Mouse (Mus musculus) CH12.LX (cell line): ENCODE data around the gene Cops4. TPM values are rescaled to one million over a fixed set of nuclear protein-coding genes. Genes with fewer than 3 reads are reported as not detected.

ENCODE experiments used
- DNase-seq: peaks from one replicate; pipeline ENCODE4 v3.0.0-alpha.2; 2013; ENCODE audit errors: extremely low read depth
- H3K27ac ChIP-seq: 2 replicates; pipeline ENCODE4 v1.5.1; 2012; ENCODE audit warnings: low read depth, mild to moderate bottlenecking, control low read depth, moderate library complexity; ENCODE audit not compliant: insufficient read depth
- H3K27me3 ChIP-seq: replicated peaks from 2 replicates; pipeline ENCODE3; 2012; ENCODE audit warnings: inconsistent platforms
- H3K36me3 ChIP-seq, 2 experiments: replicated peaks in 1 of 2; 2 replicates each; pipeline versions ENCODE3 to v1.6.1; 2012; ENCODE audit warnings: inconsistent platforms in 1 of 2, low read length in 1 of 2, mild to moderate bottlenecking in 1 of 2, mixed read lengths in 1 of 2, moderate library complexity in 1 of 2; ENCODE audit not compliant: control insufficient read depth in 1 of 2, insufficient read depth in 1 of 2
- H3K4me1 ChIP-seq, 2 experiments: 2 replicates each; pipeline ENCODE4 v1.6.1; 2012; ENCODE audit warnings: inconsistent platforms in 1 of 2, moderate library complexity in 1 of 2; ENCODE audit not compliant: insufficient read depth in 2 of 2, control insufficient read depth in 1 of 2
- H3K4me2 ChIP-seq: 2 replicates; pipeline ENCODE4 v1.6.1; 2012; ENCODE audit warnings: low read depth, mild to moderate bottlenecking, control low read depth; ENCODE audit not compliant: poor library complexity, insufficient read depth, severe bottlenecking
- H3K4me3 ChIP-seq, 3 experiments: fragments of 150-350 bp in 1 of 3; sonication (generic) in 1 of 3; replicated peaks in 1 of 3; 2 replicates each; pipeline versions ENCODE3 to v1.5.1; 2011 to 2012; ENCODE audit warnings: low read depth in 2 of 3, low read length in 2 of 3, mild to moderate bottlenecking in 2 of 3, moderate library complexity in 2 of 3, control low read depth in 1 of 3, improper control_type of control experiment in 1 of 3, inconsistent platforms in 1 of 3, mixed read lengths in 1 of 3; ENCODE audit not compliant: poor library complexity in 1 of 3
- H3K79me2 ChIP-seq: replicated peaks from 2 replicates; pipeline ENCODE4 v1.6.1; 2012; ENCODE audit warnings: mild to moderate bottlenecking, moderate library complexity; ENCODE audit not compliant: control insufficient read depth, poor library complexity, insufficient read depth, severe bottlenecking; ENCODE audit errors: extremely low read depth
- H3K9ac ChIP-seq: 2 replicates; pipeline ENCODE4 v1.6.1; 2012; ENCODE audit warnings: low read depth, mild to moderate bottlenecking, control low read depth, moderate library complexity; ENCODE audit not compliant: insufficient read depth
- H3K9me3 ChIP-seq: replicated peaks from 2 replicates; pipeline ENCODE3; 2012; ENCODE audit warnings: low read length, inconsistent platforms, mixed read lengths
- CHD1 ChIP-seq: IDR thresholded peaks from 2 replicates; pipeline ENCODE4 v1.6.1; 2012; ENCODE audit warnings: low read depth, low read length, improper control_type of control experiment, inconsistent platforms
- CHD2 ChIP-seq: IDR thresholded peaks from 2 replicates; pipeline ENCODE4 v1.6.1; 2011; ENCODE audit warnings: low read length, improper control_type of control experiment
- E2F4 ChIP-seq: IDR thresholded peaks from 2 replicates; pipeline ENCODE4 v1.6.1; 2011; ENCODE audit warnings: low read depth, low read length, improper control_type of control experiment; ENCODE audit not compliant: insufficient replicate concordance
- ETS1 ChIP-seq: conservative IDR thresholded peaks from 2 replicates; pipeline ENCODE4 v1.6.1; 2012; ENCODE audit warnings: low read depth, mild to moderate bottlenecking, inconsistent platforms, low read length, improper control_type of control experiment, moderate library complexity
- GABPA ChIP-seq: IDR thresholded peaks from 2 replicates; pipeline ENCODE4 v1.6.1; 2012; ENCODE audit warnings: low read depth, low read length, improper control_type of control experiment, inconsistent platforms; ENCODE audit not compliant: insufficient replicate concordance
- HCFC1 ChIP-seq: IDR thresholded peaks from 2 replicates; pipeline ENCODE4 v1.6.1; 2012; ENCODE audit warnings: low read depth, mild to moderate bottlenecking, inconsistent platforms, low read length, improper control_type of control experiment
- IRF4 ChIP-seq: IDR thresholded peaks from 2 replicates; pipeline ENCODE4 v1.6.1; 2014; ENCODE audit warnings: low read depth, mild to moderate bottlenecking, inconsistent platforms, low read length, improper control_type of control experiment
- KAT2A ChIP-seq: IDR thresholded peaks from 2 replicates; pipeline ENCODE4 v1.6.1; 2012; ENCODE audit warnings: low read length, improper control_type of control experiment, inconsistent platforms; ENCODE audit not compliant: insufficient replicate concordance
- MAX ChIP-seq: IDR thresholded peaks from 2 replicates; pipeline ENCODE4 v1.6.1; 2011; ENCODE audit warnings: low read length, improper control_type of control experiment
- MEF2A ChIP-seq: IDR thresholded peaks from 2 replicates; pipeline ENCODE4 v1.6.1; 2014; ENCODE audit warnings: low read depth, mild to moderate bottlenecking, inconsistent platforms, low read length, improper control_type of control experiment, borderline replicate concordance
- MXI1 ChIP-seq: IDR thresholded peaks from 2 replicates; pipeline ENCODE4 v1.6.1; 2011; ENCODE audit warnings: mild to moderate bottlenecking, low read depth, low read length, improper control_type of control experiment
- MYC ChIP-seq: IDR thresholded peaks from 2 replicates; pipeline ENCODE4 v1.6.1; 2011; ENCODE audit warnings: low read depth, mild to moderate bottlenecking, improper control_type of control experiment, low read length
- NELFE ChIP-seq: IDR thresholded peaks from 2 replicates; pipeline ENCODE4 v1.6.1; 2011; ENCODE audit warnings: low read depth, low read length, improper control_type of control experiment
- NRF1 ChIP-seq: IDR thresholded peaks from 2 replicates; pipeline ENCODE4 v1.6.1; 2014; ENCODE audit warnings: low read depth, mild to moderate bottlenecking, inconsistent platforms, low read length, improper control_type of control experiment, moderate library complexity
- SMC3 ChIP-seq: IDR thresholded peaks from 2 replicates; pipeline ENCODE4 v1.6.1; 2011; ENCODE audit warnings: low read depth, low read length, improper control_type of control experiment
- TBP ChIP-seq: conservative IDR thresholded peaks from 2 replicates; pipeline ENCODE4 v1.6.1; 2011; ENCODE audit warnings: low read depth, low read length, improper control_type of control experiment
- USF1 ChIP-seq: IDR thresholded peaks from 2 replicates; pipeline ENCODE4 v1.6.1; 2014; ENCODE audit warnings: low read depth, mild to moderate bottlenecking, inconsistent platforms, low read length, improper control_type of control experiment
- ZC3H11A ChIP-seq: IDR thresholded peaks from 2 replicates; pipeline ENCODE4 v1.6.1; 2012; ENCODE audit warnings: low read depth, mild to moderate bottlenecking, inconsistent platforms, low read length, improper control_type of control experiment
- ZMIZ1 ChIP-seq: IDR thresholded peaks from 2 replicates; pipeline ENCODE4 v1.6.1; 2012; ENCODE audit warnings: low read depth, mild to moderate bottlenecking, inconsistent platforms, low read length, improper control_type of control experiment
- ZNF384 ChIP-seq: IDR thresholded peaks from 2 replicates; pipeline ENCODE4 v1.6.1; 2012; ENCODE audit warnings: low read depth, low read length, improper control_type of control experiment, inconsistent platforms
- dilution Hi-C: fragments of 300-500 bp; cut with MboI; formaldehyde crosslinking; loops from 2 replicates; pipeline ENCODE4 v1.14.3; 2020; ENCODE audit warnings: low sequenced_read_pairs; ENCODE audit not compliant: extremely low pct_unique_long_range_greater_than_20kb, extremely low pct_ligation_motif_present
- in situ Hi-C: fragments of 300-500 bp; cut with MboI; formaldehyde crosslinking; loops from 3 replicates; pipeline ENCODE4 v1.14.3; 2019; ENCODE audit warnings: low sequenced_read_pairs, low pct_ligation_motif_present, low pct_unique_long_range_greater_than_20kb, mixed read lengths
- polyA plus RNA-seq: library from polyadenylated mRNA; unstranded; fragments of >175 nt; gene quantifications from 2 replicates; pipeline ENCODE4 v1.2.1, GENCODE M21; 2012; ENCODE audit warnings: low read depth; ENCODE audit not compliant: insufficient read length
- total RNA-seq, 2 experiments: library from RNA; depleted of rRNA; stranded (reverse); fragments of 300-350 nt in 1 of 2; fragments of >200 nt in 1 of 2; gene quantifications; 2 replicates each; pipeline ENCODE4 v1.2.3; 2012 to 2014

Cops4 gene
- total and polyA plus RNA-seq, 3 experiments: 122 to 264 (median 133) TPM

DNA sequence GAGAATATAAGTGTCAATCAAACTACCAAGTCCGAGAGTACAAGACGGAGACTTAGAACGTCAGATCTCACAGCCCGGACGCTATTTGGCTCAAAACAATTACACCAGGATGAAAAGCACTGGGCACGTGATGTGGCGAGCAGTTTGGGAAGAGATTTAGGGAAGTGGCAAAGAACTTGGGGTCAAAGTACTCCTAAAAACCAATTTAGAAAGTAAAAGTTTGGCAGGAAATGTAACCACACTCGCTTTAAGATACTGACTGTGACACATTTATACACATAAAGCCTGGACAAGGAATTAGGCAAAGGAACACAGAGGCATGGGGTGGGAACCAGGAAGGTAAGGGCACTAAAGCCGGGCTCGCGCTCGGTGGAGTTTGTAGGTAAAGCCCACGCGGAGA lies 38.9 kb downstream of the Cops4 start:
- in situ Hi-C loops: loop anchor here (25.0 kb wide), 1 partner anchor 230 kb away; the partner anchor contains the start of genes Helq and Mrps18c
- no peak for DNase-seq
- Histone ChIP-seq H3K4me3 (no peak overlapping the region), H3K9me3 (peaks cover 5% of the 10 kb centered on the region), H3K27me3 (no peaks in the 10 kb centered on the region), H3K4me2 (no peak overlapping the region), H3K9ac (no peak overlapping the region), H3K4me1 (peaks cover under 1 to 3% of the 10 kb centered on the region in 2 experiments; a peak in 1 of 4 replicates), H3K36me3 (peaks cover 18 to 59% of the 10 kb centered on the region in 2 experiments), H3K79me2 (no peaks in the 10 kb centered on the region), H3K27ac (no peak overlapping the region)
- TF ChIP-seq MEF2A: no peak
- TF ChIP-seq KAT2A: no peak
- no peak for TF ChIP-seq SMC3
- TF ChIP-seq HCFC1: no peak
- no peak for TF ChIP-seq E2F4
- TF ChIP-seq MXI1: no peak
- no peak for TF ChIP-seq ZNF384
- TF ChIP-seq NELFE: no peak
- no peak for TF ChIP-seq MAX
- TF ChIP-seq CHD1: no peak
- no peak for TF ChIP-seq CHD2
- TF ChIP-seq ZC3H11A: no peak
- TF ChIP-seq MYC: no peak
- no peak for TF ChIP-seq NRF1
- no peak for TF ChIP-seq IRF4
- dilution Hi-C loops: no loop called here

DNA sequence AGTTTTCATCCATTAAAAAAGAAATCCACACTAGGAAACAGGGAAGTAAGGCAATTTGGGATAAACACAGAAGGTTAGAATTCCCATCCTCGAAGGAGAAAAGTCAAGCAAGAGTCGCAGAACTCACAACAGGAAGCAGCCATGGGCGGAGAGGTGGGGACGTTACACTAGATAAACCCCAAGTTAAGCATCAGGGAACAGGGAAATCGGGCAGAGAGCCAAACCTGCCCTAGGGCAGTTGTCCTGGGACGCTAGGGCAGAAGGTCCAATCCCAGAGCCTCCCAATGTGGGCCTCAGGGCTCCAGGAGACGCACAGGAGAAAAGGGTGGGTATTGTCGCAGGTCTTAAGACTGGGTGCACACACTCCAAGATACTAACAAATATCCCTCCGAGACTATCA lies 39.4 kb downstream of the Cops4 start:
- in situ Hi-C loops (loop anchor here (25.0 kb wide), 1 partner anchor 230 kb away; the partner anchor contains the start of genes Helq and Mrps18c), dilution Hi-C loops (no loop called here)
- Histone ChIP-seq H3K4me3 (no peak overlapping the region), H3K79me2 (no peaks in the 10 kb centered on the region), H3K9me3 (peaks cover 5% of the 10 kb centered on the region), H3K9ac (no peak overlapping the region), H3K36me3 (peaks cover 19 to 61% of the 10 kb centered on the region in 2 experiments), H3K4me2 (no peak overlapping the region), H3K27me3 (no peaks in the 10 kb centered on the region), H3K4me1 (peaks cover 1 to 2% of the 10 kb centered on the region in 2 experiments; a peak in 2 of 4 replicates), H3K27ac (no peak overlapping the region)
- TF ChIP-seq ZMIZ1: no peak
- TF ChIP-seq ETS1: no peak
- no peak for TF ChIP-seq NELFE
- TF ChIP-seq USF1: no peak
- TF ChIP-seq GABPA: no peak
- TF ChIP-seq TBP: no peak
- no peak for DNase-seq
